Comparison of ENCODE assay signal across 15 mouse cellular contexts in the genomic region with DNA sequence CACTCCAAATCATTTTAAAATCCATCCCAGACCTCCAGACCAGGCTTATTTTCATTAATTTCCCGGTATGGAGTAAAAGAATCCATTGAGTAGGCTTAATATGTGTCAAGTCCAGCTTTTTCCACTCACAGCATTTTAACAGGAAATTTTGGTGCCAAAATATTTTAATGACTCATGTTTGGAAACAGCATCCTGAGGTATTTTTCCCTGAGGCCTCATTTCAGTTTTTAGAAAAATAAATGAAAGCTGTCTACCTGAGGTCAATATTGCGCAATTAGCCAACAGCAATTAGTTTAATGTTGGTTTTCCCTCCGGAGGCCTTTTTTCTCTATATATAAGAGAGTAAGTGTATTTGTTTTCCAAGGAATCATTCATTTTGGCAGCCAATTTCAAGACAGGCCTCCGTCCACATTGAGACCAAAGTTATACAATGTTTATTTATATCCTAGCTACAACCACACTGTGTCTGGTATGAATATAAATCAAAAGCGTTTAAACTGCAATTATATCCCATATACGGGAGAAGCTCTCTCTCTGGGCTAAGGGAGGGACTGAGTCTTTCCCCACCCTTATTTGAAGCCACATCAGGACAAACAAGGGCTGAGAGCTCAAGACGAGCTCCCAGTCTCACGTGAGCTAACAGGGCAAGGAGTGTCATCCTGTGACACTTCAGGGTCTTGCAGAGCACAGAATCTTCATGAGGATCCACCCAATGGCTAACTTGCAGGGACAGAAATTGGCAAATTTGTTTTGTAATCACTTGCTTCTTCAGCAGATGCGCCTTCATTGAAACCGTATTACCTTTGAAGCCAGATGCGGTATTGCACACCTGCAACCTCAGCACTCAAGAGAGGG. TPM values are rescaled to one million over a fixed set of nuclear protein-coding genes. Genes with fewer than 3 reads are reported as not detected.
DNase-seq lines count a peak whose midpoint lies in the region; ATAC-seq and TF ChIP-seq lines count a peak whose summit lies in the region.
"Had no signal": no experiment of that assay in that cellular context is flagged by ENCODE, and none has a peak within 500 bp of the region (broad histone marks: within the 10 kb centered on the region; RNA-seq: fewer than 3 reads in every experiment).

No protein-coding gene starts in this region.

- 67% methylated on average over 11 of the region's 11 CpGs for WGBS in kidney, embryonic 16.5 days
- 60% methylated on average over 11 of the region's 11 CpGs for WGBS in limb, embryonic 13.5 days

- ATAC-seq in frontal cortex, adult (ENCODE audit: low TSS enrichment): peak; percentile 58
- peak; percentile 89 for ATAC-seq in kidney, embryonic 16.5 days (ENCODE audit: low FRiP score, low TSS enrichment)
- ATAC-seq in limb, embryonic 13.5 days (ENCODE audit: low FRiP score, low read depth): peak; percentile 77
- ATAC-seq: liver, postnatal 0 days had no signal

- no peaks in the 10 kb centered on the region for H3K9me3 ChIP-seq in kidney, embryonic 16.5 days (ENCODE audit: low read length)
- H3K9me3 ChIP-seq in limb, embryonic 13.5 days: no peaks in the 10 kb centered on the region
- H3K9me3 ChIP-seq: embryonic facial prominence, embryonic 12.5 days; hindbrain, embryonic 15.5 days had no signal

- H3K36me3 ChIP-seq in kidney, embryonic 16.5 days (ENCODE audit: insufficient read depth, low read length): no peaks in the 10 kb centered on the region
- no peaks in the 10 kb centered on the region for H3K36me3 ChIP-seq in C2C12 (ENCODE audit: control insufficient read depth, insufficient read depth)
- H3K36me3 ChIP-seq in limb, embryonic 13.5 days: no peaks in the 10 kb centered on the region
- H3K36me3 ChIP-seq: embryonic facial prominence, embryonic 12.5 days; hindbrain, embryonic 15.5 days had no signal

- no peak for TF ChIP-seq CTCF in C2C12 (IDR thresholded peaks at IDR 0.05; ENCODE audit: control insufficient read depth, insufficient read depth, insufficient read length)

- no peak overlapping the region for H3K4me3 ChIP-seq in kidney, embryonic 16.5 days (ENCODE audit: low read length)
- no peak overlapping the region for H3K4me3 ChIP-seq in C2C12 (ENCODE audit: insufficient read depth, poor library complexity, severe bottlenecking)
- H3K4me3 ChIP-seq in limb, embryonic 13.5 days: no peak overlapping the region
- H3K4me3 ChIP-seq: embryonic facial prominence, embryonic 12.5 days; hindbrain, embryonic 15.5 days had no signal

- peaks cover 14% of the 10 kb centered on the region for H3K27me3 ChIP-seq in kidney, embryonic 16.5 days (ENCODE audit: insufficient read depth, low read length)
- no peaks in the 10 kb centered on the region for H3K27me3 ChIP-seq in C2C12 (ENCODE audit: control insufficient read depth, insufficient read depth, insufficient read length)
- no peaks in the 10 kb centered on the region for H3K27me3 ChIP-seq in limb, embryonic 13.5 days
- H3K27me3 ChIP-seq: embryonic facial prominence, embryonic 12.5 days; hindbrain, embryonic 15.5 days had no signal

- H3K79me3 ChIP-seq in C2C12 (ENCODE audit: low read depth): no peaks in the 10 kb centered on the region

- no peak overlapping the region for H3K9ac ChIP-seq in kidney, embryonic 16.5 days (replicated peaks; ENCODE audit: low read length)
- H3K9ac ChIP-seq in limb, embryonic 13.5 days: no peak overlapping the region
- H3K9ac ChIP-seq: embryonic facial prominence, embryonic 12.5 days; hindbrain, embryonic 15.5 days; liver, postnatal 0 days had no signal

- H3K27ac ChIP-seq in kidney, embryonic 16.5 days (ENCODE audit: low read length): peak overlapping the region; percentile 4; the same call in 1 of the 2 replicates
- H3K27ac ChIP-seq in limb, embryonic 13.5 days: peak overlapping the region; percentile 92
- H3K27ac ChIP-seq: embryonic facial prominence, embryonic 12.5 days; hindbrain, embryonic 15.5 days had no signal

- no peak overlapping the region for H3K4me2 ChIP-seq in kidney, embryonic 16.5 days (replicated peaks; ENCODE audit: low read depth, low read length)
- no peak overlapping the region for H3K4me2 ChIP-seq in limb, embryonic 13.5 days (replicated peaks)
- H3K4me2 ChIP-seq: embryonic facial prominence, embryonic 12.5 days; hindbrain, embryonic 15.5 days had no signal

- DNase-seq in frontal cortex, adult 2 months (ENCODE audit: extremely low spot score in 1 of 2, low spot score in 1 of 2): no peak
- no peak for DNase-seq in kidney, postnatal 25 days
- DNase-seq in adrenal gland, postnatal 4 days (ENCODE audit: low spot score in 2 of 2): no peak
- no peak for DNase-seq in thymus, postnatal 4 days
- DNase-seq: adrenal gland, postnatal 25 days; B cell, adult 2 months; cerebellum, adult 2 months; liver, postnatal 0 days; thymus, postnatal 14 days had no signal

- H3K79me2 ChIP-seq in C2C12 (ENCODE audit: control insufficient read depth, insufficient read depth): no peaks in the 10 kb centered on the region

- H3K4me1 ChIP-seq in kidney, embryonic 16.5 days (ENCODE audit: insufficient read depth, low read length): 0 out of 2 replicates have a peak, but pooled peaks cover 2% of the 10 kb centered on the region
- peaks cover 41% of the 10 kb centered on the region for H3K4me1 ChIP-seq in limb, embryonic 13.5 days
- H3K4me1 ChIP-seq: hindbrain, embryonic 15.5 days had no signal

- no peak overlapping the region for H3ac ChIP-seq in C2C12 (ENCODE audit: control insufficient read depth, insufficient read length, low read depth)

TF ChIP-seq in C2C12, 6 proteins besides CTCF, POLR2A, EP300 and RAD21:
- TF ChIP-seq CEBPB (IDR thresholded peaks at IDR 0.05; ENCODE audit: low read depth): peak; percentile 99
- no peak for TF ChIP-seq MAX (IDR thresholded peaks at IDR 0.05)

RNA-seq across cellular contexts. Expression of gene Aknad1, which starts 20.3 kb away (rescaled TPM):
- polyA plus RNA-seq in frontal cortex, adult 2 months (2012; rRNA removed): 0.02 and 0.04 TPM in 2 replicates
- polyA plus RNA-seq in kidney, embryonic 16.5 days (2015; fragmentation: Nextera tagmentation; extraction: Ambion mirVana): 0.11 TPM in 1 of 2 replicates, not detected in the other
- 0.20 TPM for polyA plus RNA-seq in C2C12 (2012; fragmentation: generic; extraction: Trizol)
- 1.8 TPM in 2 replicates for polyA plus RNA-seq in limb, embryonic 13.5 days (2015; fragmentation: Nextera tagmentation; extraction: Ambion mirVana)
- under 1 TPM in 1 of 2 experiments, not detected in 1; 0.08 TPM for total RNA-seq in adrenal gland, postnatal 4 days (2021)
- total RNA-seq: adrenal gland, postnatal 25 days had no signal
- polyA plus RNA-seq: cerebellum, adult 2 months; hindbrain, embryonic 15.5 days had no signal

RNA-seq across cellular contexts. Expression of gene Gpsm2, which starts 37.7 kb away (rescaled TPM):
- polyA plus RNA-seq in frontal cortex, adult 2 months (2012; rRNA removed): 12.7 and 13.7 TPM in 2 replicates
- polyA plus RNA-seq in kidney, embryonic 16.5 days (2015; fragmentation: Nextera tagmentation; extraction: Ambion mirVana): 38.4 and 51.5 TPM in 2 replicates
- 29.0 TPM for polyA plus RNA-seq in C2C12 (2012; fragmentation: generic; extraction: Trizol)
- 96.7 and 103 TPM in 2 replicates for polyA plus RNA-seq in limb, embryonic 13.5 days (2015; fragmentation: Nextera tagmentation; extraction: Ambion mirVana)
- 10 to 100 TPM; 18.4 to 24.6 TPM for total RNA-seq in adrenal gland, postnatal 4 days (2021)
